Mouse (Mus musculus): ENCODE measurements around the gene Ccer2.

DNA sequence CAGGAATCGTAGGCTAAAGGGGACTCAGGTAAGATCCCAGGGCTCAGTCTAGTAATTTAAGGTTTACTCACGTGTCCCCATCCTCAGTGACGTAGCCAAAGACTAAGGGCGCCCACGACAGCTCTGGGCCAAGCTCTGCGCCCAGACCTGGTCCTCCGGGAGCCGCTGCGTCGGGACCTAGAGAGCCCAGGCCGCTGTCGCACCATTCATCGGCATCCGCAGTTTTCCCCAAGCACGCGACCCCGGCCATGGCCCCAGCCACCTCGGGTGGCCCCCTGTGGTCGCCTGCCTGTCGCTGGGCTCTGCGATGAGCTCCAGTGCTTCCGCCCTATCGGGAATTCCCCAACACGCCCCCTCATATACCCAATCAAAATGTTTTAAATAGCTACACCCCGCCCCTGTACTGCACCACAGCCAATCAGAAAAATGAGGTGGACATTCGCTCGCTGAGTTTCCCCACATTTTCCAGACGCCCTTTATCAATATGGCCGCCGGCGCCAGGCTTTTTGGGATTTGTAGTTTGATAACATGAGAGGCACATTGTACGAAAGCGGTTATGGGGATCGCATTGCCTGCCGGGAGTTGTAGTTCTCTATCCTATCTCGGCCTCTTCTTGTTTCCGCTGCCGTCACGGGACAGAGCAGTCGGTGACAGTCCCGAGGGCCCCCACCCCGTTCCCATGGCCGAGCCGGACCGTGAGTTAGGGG is 10.4 kb downstream of the Ccer2 start, which contains the start of gene Sirt2:
- TF ChIP-seq GATA1 (IDR thresholded peaks at IDR 0.05; ENCODE audit: low read length) (peak; percentile 15; the same call in 1 of the 2 replicates), TAL1 (IDR thresholded peaks at IDR 0.05; ENCODE audit: low read length) (no peak)
